Comparison of ENCODE assay signal across 20 mouse cellular contexts in the genomic region with DNA sequence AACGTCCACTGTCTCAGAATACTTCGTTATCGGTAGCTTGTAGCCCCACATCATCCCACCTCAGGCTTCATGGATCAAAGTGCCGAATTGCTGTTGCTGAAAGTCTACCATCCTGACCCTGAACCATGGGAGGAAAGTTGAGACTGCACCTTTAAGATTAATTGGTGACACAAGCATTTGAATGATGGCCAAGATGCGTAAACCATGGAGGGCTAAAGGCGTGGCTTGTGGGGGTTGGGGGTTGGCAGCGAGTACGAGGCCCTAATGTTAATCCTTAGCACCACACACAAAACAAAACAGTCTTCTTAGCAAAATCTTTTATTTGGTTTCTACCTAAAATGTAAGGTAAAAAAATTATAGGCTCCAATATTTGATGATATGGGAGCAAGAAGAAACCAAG. TPM values are rescaled to one million over a fixed set of nuclear protein-coding genes. Genes with fewer than 3 reads are reported as not detected.
DNase-seq lines count a peak whose midpoint lies in the region; TF ChIP-seq lines count a peak whose summit lies in the region.
"Had no signal": no experiment of that assay in that cellular context is flagged by ENCODE, and none has a peak within 500 bp of the region (broad histone marks: within the 10 kb centered on the region; RNA-seq: fewer than 3 reads in every experiment).

No protein-coding gene starts in this region.

- TF ChIP-seq POLR2A in myocyte (IDR thresholded peaks at IDR 0.05; ENCODE audit: insufficient read length, low read depth), result no peak

- H3K27ac ChIP-seq in heart, embryonic 10.5 days, result no peak overlapping the region
- H3K27ac ChIP-seq: embryonic facial prominence, embryonic 10.5 days; forebrain, embryonic 13.5 days; heart, embryonic 15.5 days; hindbrain, embryonic 12.5 days; intestine, embryonic 15.5 days had no signal

- no peak overlapping the region for H3K4me3 ChIP-seq in heart, embryonic 10.5 days
- H3K4me3 ChIP-seq in myocyte, result no peak overlapping the region
- H3K4me3 ChIP-seq: embryonic facial prominence, embryonic 10.5 days; forebrain, embryonic 13.5 days; heart, embryonic 15.5 days; hindbrain, embryonic 12.5 days; intestine, embryonic 15.5 days had no signal

- DNase-seq in cerebellum, postnatal 10 days, result peak; percentile 56 to 67
- DNase-seq in cerebellum, adult 9-11 months, result no peak
- DNase-seq in heart, embryonic 10.5 days (ENCODE audit: low spot score), result peak; percentile 31
- DNase-seq in heart, postnatal 36 days, result no peak
- peak; percentile 50 for DNase-seq in NIH3T3 (ENCODE audit: low read depth)
- DNase-seq in thymus, postnatal 4 days, result no peak
- DNase-seq: adrenal gland, adult 2 months; adrenal gland, postnatal 25 days; B cell, adult 2 months; cerebellum, adult 2 months; gastrocnemius, postnatal 36 days; heart, adult 18-20 months had no signal

- WGBS in heart, embryonic 10.5 days, result 69% methylated on average over 8 of the region's 8 CpGs

- H3K9me3 ChIP-seq in heart, embryonic 10.5 days, result no peaks in the 10 kb centered on the region
- H3K9me3 ChIP-seq: embryonic facial prominence, embryonic 10.5 days; forebrain, embryonic 13.5 days; G1E; heart, embryonic 15.5 days; hindbrain, embryonic 12.5 days; intestine, embryonic 15.5 days had no signal

- no peaks in the 10 kb centered on the region for H3K79me2 ChIP-seq in myocyte (ENCODE audit: control insufficient read depth, insufficient read depth)

- intact Hi-C loops in heart, postnatal 36 days (cut with DNase I), result no loop called here

- no peaks in the 10 kb centered on the region for H3K4me1 ChIP-seq in heart, embryonic 10.5 days
- H3K4me1 ChIP-seq: embryonic facial prominence, embryonic 10.5 days; heart, embryonic 15.5 days; hindbrain, embryonic 12.5 days had no signal

- no peaks in the 10 kb centered on the region for H3K27me3 ChIP-seq in heart, embryonic 10.5 days (ENCODE audit: insufficient read depth, poor library complexity, severe bottlenecking)
- no peaks in the 10 kb centered on the region for H3K27me3 ChIP-seq in myocyte (ENCODE audit: control insufficient read depth, insufficient read depth, insufficient read length)
- H3K27me3 ChIP-seq: forebrain, embryonic 13.5 days; heart, embryonic 15.5 days; hindbrain, embryonic 12.5 days; intestine, embryonic 15.5 days had no signal

- no peak overlapping the region for H3ac ChIP-seq in myocyte (ENCODE audit: control insufficient read depth, insufficient read length)

- H3K36me3 ChIP-seq in heart, embryonic 10.5 days, result peaks cover 18% of the 10 kb centered on the region
- H3K36me3 ChIP-seq in myocyte (ENCODE audit: control insufficient read depth, insufficient read depth), result peaks cover 9% of the 10 kb centered on the region

- H3K4me2 ChIP-seq in myocyte (ENCODE audit: low read depth), result peak overlapping the region; percentile 15
- H3K4me2 ChIP-seq: forebrain, embryonic 13.5 days; heart, embryonic 11.5 days; heart, embryonic 15.5 days; hindbrain, embryonic 12.5 days; intestine, embryonic 15.5 days had no signal

TF ChIP-seq in myocyte, 11 proteins besides CTCF, POLR2A, EP300 and RAD21:
- no peak for TF ChIP-seq MYOD1 (IDR thresholded peaks at IDR 0.05; ENCODE audit: control insufficient read depth in 1 of 3, insufficient read length in 2 of 3, low read depth in 2 of 3)
- TF ChIP-seq E2F4 (IDR thresholded peaks at IDR 0.05; ENCODE audit: insufficient read depth), result no peak
- TF ChIP-seq USF1 (IDR thresholded peaks at IDR 0.05; ENCODE audit: low read depth), result no peak
- no peak for TF ChIP-seq REST (IDR thresholded peaks at IDR 0.05; ENCODE audit: insufficient read depth, insufficient read length)
- TF ChIP-seq MYOG (IDR thresholded peaks at IDR 0.05; ENCODE audit: control insufficient read depth in 1 of 3, insufficient read depth in 1 of 3, insufficient read length in 2 of 3, low read depth in 2 of 3), result no peak
- TF ChIP-seq TCF12 (IDR thresholded peaks at IDR 0.05; ENCODE audit: insufficient read depth, poor library complexity, severe bottlenecking), result no peak
- TF ChIP-seq CEBPB (IDR thresholded peaks at IDR 0.05; ENCODE audit: insufficient read depth, poor library complexity, severe bottlenecking), result no peak
- TF ChIP-seq POLR2AphosphoS2 (IDR thresholded peaks at IDR 0.05; ENCODE audit: insufficient read length, low read depth), result no peak

RNA-seq across cellular contexts. Expression of a gene that starts 18.6 kb away (rescaled TPM):
- 8.5 and 15.2 TPM in 2 replicates for polyA plus RNA-seq in heart, embryonic 10.5 days (2016; fragmentation: Nextera tagmentation; extraction: Ambion mirVana)
- total RNA-seq in heart, postnatal 36 days (2021), result 1 to 10 TPM in 1 of 2 experiments, under 1 TPM in 1; 0.79 to 1.1 TPM
- 4.8 TPM for polyA plus RNA-seq in myocyte (2012; fragmentation: generic; extraction: Trizol)
- total RNA-seq: gastrocnemius, postnatal 36 days had no signal

RNA-seq across cellular contexts. Expression of a gene that starts 35.3 kb away (rescaled TPM):
- 172 and 203 TPM in 2 replicates for polyA plus RNA-seq in heart, embryonic 10.5 days (2016; fragmentation: Nextera tagmentation; extraction: Ambion mirVana)
- total RNA-seq in heart, postnatal 36 days (2021), result 10 to 100 TPM; 85.7 to 85.8 TPM
- polyA plus RNA-seq in myocyte (2012; fragmentation: generic; extraction: Trizol), result 104 TPM

RNA-seq across cellular contexts. Expression of a gene that starts 53.0 kb away (rescaled TPM):
- 10.4 and 13.4 TPM in 2 replicates for polyA plus RNA-seq in heart, embryonic 10.5 days (2016; fragmentation: Nextera tagmentation; extraction: Ambion mirVana)
- total RNA-seq in heart, postnatal 36 days (2021), result 1 to 10 TPM; 8.3 to 8.6 TPM
- 2.9 TPM for polyA plus RNA-seq in myocyte (2012; fragmentation: generic; extraction: Trizol)

Comparison
In these comparisons a context has a peak if more than half of its experiments do, and no peak if none do; other contexts are left out.
1. DNase-seq: peak in cerebellum, postnatal 10 days (2 of 2), heart, embryonic 10.5 days (single experiment) and NIH3T3 (single experiment); none in cerebellum, adult 9-11 months (single experiment), heart, postnatal 36 days (0 of 2) and thymus, postnatal 4 days (single experiment).